Mouse (Mus musculus): ENCODE data around the gene Pnrc1.
"Not testable (repeated sequence)": the region's sequence is repeated elsewhere in the genome, so short reads cannot be mapped to it uniquely, and the experiment has no call there.

The Pnrc1 gene

DNA sequence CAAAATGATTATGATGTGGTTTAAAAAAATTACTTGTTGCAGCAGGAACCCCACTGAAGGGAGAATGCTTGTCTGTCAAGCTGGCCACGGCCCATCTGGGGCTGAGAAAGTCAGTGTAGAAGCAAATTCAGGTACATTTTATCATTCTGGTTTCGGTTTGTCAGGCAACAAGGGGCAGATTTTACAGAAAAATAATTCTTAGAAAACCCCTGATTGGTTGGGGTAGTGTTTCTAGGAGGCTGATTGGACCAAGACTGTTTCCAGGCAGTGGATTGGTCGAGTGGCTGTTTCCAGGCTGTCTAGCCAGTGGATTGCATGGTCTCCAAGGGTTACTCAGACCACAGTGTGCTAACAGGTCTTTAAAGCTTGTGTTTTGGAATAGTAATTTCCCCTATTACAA is at the start of gene Pnrc1:
Pnrc1 (minus strand) TSS at position 162 of the 400 bp plus-strand sequence.
- ChIA-PET POLR2A (interaction anchor here in 3 of 4 experiments (0.7 to 1.6 kb wide), 6 partner anchors 30 to 102 kb away, joined by 3 to 5 read pairs (median 3); no protein-coding TSS in a partner anchor), CTCF (no interaction called here)

DNA sequence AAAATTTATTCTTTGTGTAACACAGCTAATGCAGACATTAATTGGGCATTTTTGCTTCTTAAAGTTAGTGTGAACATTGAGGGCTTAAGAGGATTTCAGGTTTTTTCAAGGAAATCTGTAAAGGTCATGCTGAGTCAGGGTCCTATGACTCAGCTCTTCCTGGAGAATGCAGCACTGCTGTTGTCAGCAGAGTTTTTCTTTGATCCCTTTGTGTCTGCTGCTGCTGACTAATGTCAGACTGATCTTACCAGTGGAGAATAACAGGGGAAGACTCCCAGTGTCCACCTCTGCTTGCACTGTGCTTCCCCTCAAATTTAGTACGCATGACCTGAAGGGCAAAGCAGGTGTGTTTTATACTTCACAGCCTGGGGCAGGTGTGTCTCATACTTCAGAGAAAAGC is 48.0 kb upstream of the Pnrc1 start:
- CTCF ChIA-PET: no interaction called here
- POLR2A ChIA-PET: interaction anchor here (0.5 to 1.5 kb wide), 10 partner anchors 9 to 91 kb away, joined by 3 to 9 read pairs (median 3); no protein-coding TSS in a partner anchor

DNA sequence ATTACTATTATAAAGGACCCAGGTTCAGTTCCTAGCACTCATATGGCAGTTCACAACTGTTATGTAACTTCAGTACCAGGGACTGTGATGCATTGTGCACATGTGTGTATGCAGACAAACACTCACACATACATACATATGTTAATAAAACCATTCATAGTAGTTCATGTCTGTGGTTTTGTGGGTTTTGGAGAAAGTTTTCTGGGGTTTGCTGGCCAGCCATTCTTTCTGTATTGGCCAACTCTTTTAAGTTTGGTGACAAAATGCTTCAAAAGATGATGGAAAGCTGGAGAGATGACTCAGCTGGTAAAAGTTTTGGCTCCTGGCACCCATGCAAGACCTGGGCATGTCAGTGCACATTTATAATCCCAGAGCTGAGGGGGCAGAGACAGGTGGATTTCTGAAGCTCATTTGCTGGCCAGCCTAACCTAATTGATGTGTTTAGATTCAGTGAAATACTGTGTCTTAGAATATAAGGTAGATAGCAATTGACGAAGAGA is 43.0 kb upstream of the Pnrc1 start:
- CTCF ChIA-PET: no interaction called here
- POLR2A ChIA-PET: interaction anchor here in 1 of 4 experiments (0.6 kb wide), 1 partner anchor 186 kb away, joined by 3 read pairs; no protein-coding TSS in a partner anchor

DNA sequence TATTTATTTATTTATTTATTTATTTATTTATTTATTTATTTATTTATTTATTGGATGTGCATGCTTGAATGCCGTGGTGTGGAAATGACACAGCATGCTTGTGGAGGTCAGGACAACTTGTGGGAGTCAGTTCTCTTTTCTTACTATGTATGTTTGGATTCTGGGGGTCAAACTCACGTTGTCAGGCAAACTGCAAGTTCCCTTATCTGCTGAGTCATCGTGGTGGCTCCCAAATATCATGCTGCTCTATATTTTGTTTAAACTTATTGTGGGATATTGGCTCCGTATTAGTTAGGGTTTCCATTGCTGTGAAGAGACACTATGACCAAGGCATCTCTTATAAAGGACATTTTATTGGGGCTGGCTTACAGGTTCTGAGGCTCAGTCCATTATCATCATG is 41.2 kb upstream of the Pnrc1 start:
- POLR2A ChIA-PET: interaction anchor here in 1 of 4 experiments (1.2 kb wide), 1 partner anchor 15 kb away, joined by 3 read pairs; no protein-coding TSS in a partner anchor
- CTCF ChIA-PET: no interaction called here

DNA sequence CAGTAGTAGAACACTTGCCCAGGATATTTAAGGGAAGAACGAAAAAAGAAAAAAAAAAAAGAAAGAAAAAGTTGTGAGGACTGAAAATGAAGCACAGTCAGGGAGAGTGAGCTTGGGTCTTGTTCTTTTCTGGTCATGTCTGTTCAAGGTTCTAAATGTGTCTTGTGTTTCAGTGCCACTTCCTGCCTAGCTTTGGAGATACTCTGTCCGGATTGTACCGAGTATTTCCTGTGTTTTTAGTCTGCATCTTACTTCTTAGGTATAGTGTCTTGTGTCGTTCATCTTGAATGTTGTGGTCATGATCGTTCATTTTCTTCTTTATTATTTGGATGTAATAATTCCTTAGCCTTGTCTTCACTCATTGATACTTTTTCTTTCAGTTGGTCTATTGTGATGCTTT is 25.9 kb upstream of the Pnrc1 start:
- ChIA-PET POLR2A (interaction anchor here in 1 of 4 experiments (1.5 kb wide), 1 partner anchor 15 kb away, joined by 3 read pairs; no protein-coding TSS in a partner anchor), CTCF (interaction anchor here in 1 of 4 experiments (0.7 kb wide), 1 partner anchor 39 kb away, joined by 6 read pairs; no protein-coding TSS in a partner anchor)

DNA sequence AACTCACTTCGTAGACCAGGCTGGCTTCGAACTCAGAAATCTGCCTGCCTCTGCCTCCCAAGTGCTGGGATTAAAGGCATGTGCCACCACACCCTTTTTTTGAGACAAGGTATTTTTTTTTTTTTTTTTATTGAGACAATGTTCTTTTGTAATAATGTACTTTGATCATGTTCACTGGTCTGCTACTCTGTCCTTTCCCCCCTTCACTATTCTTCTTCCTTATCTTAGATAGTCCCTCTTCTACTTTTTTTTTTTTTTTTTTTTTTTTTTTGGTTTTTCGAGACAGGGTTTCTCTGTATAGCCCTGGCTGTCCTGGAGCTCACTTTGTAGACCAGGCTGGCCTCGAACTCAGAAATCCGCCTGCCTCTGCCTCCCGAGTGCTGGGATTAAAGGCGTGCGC is 24.2 kb upstream of the Pnrc1 start:
- POLR2A ChIA-PET: interaction anchor here in 2 of 4 experiments (0.6 to 0.9 kb wide), 5 partner anchors 24 to 1165 kb away, joined by 3 to 9 read pairs (median 4); no protein-coding TSS in a partner anchor
- CTCF ChIA-PET: not testable (repeated sequence)

DNA sequence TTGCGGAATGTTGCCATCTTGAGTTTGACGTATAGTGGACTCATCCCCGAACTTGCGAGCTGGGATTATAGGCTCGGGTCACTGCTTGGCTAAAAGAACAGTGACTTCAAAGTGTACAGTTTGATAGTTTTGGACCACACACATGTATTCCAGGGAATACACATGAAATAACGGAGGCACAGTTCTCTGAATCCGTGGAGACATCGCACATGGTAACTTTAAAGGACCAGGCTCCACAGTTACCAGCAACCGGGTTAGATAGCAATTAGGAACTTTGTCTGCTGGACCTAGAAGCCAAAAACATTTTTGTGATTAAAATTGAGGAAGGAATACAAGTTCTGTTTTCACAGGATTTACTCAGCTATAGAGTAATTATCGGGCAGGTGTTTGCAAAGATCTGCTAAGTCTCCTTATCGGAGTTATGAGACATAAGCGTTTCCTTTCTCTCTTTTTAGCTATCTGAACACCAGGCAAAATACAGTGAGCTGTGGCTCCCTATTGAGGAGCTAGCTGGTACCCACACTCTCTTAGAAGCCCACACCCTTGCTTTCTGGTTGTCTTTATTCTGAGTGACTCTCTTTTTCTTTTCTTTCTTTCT is 21.0 kb upstream of the Pnrc1 start:
- CTCF ChIA-PET: interaction anchor here in 3 of 4 experiments (0.6 to 0.7 kb wide), 4 partner anchors 121 to 1740 kb away, joined by 3 to 11 read pairs (median 4); no protein-coding TSS in a partner anchor
- POLR2A ChIA-PET: interaction anchor here (0.6 to 5.8 kb wide), 45 partner anchors 8 to 1109 kb away, joined by 3 to 46 read pairs (median 5); partner anchors contain the start of genes Casp8ap2 (in 1 of the 4), Pm20d2 (in 1 of the 4) and Srsf12 (in 1 of the 4)

DNA sequence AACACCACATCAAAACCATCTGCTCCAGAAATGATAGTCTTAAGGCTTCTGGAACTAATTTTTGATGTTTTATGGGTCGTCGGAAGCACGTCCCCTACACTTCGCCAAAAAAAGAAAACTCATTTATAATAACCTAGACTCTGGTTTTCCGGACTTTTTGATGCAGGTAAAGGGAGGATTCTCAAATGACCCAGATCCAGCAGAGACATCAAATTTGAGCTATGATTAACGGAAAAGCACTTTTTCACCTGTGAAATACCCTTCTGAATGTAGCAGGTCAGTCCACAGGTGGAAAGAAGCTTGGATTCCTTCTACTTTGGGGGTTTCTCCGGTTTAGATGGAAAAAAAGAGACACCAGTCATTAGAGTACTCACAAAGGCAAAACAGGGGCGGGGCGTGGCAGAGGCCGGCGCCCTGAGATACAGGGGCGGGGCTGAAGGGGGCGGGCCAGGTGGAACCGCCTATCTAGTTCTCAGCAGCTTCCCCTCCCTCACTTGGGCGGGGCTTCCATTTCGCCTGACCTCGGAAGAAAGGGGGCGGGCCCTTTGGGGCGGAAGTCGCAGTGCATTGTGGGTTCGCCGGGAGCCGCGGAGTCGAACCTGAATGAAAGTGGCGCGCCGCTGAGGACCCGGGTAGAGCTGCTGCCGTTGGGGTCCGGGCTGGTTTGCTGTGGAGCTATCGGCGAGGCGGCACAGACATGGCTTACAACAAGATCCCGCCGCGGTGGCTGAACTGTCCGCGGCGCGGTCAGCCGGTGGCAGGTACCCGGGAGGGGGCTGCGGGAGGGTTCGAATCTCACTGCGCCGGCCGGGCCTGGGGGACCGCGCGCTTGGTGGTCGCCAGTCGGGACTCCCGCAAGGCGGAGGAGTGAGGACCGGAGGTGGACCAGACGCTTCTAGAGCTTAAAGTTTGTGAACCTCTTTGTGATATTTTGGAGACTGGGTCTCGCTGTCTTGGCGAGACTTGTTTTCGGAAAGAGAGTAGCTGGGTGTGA is 20.1 kb upstream of the Pnrc1 start, which contains the start of gene Rngtt:
Rngtt (plus strand) TSS at position 548 of the 994 bp plus-strand sequence.
- CTCF ChIA-PET: interaction anchor here in 2 of 4 experiments (0.5 to 1.0 kb wide), 3 partner anchors 13 to 358 kb away, joined by 3 to 9 read pairs (median 5); no protein-coding TSS in a partner anchor
- POLR2A ChIA-PET: interaction anchor here (0.6 to 5.8 kb wide), 61 partner anchors 8 to 1602 kb away, joined by 3 to 46 read pairs (median 4); partner anchors contain the start of genes Casp8ap2 (in 2 of the 4), Pm20d2 (in 1 of the 4) and Srsf12 (in 1 of the 4)

DNA sequence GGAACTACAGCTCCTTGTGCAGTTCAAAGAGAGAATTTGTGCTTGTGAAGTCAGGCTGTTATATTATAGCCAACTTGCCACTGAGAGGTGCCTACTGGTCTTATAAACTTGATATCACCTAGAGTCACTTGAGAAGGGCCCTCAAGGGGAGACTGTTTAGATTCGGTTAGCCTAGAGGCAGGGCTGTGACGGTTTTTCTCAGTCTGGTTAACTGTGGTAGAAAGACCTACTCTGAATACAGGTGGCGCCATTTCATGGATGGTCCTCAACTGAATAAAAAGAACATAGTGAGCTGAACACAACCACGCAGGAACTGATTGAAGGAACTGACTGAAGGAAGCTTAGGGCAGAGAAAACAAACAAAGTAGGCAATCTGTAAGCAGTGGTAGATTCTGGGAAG is 17.2 kb upstream of the Pnrc1 start:
- POLR2A ChIA-PET: interaction anchor here in 3 of 4 experiments (0.9 to 5.8 kb wide), 10 partner anchors 9 to 119 kb away, joined by 3 to 46 read pairs (median 4); partner anchors contain the start of gene Pm20d2 (in 1 of the 3)
- CTCF ChIA-PET: interaction anchor here in 2 of 4 experiments (0.6 to 1.1 kb wide), 4 partner anchors 10 to 573 kb away, joined by 3 read pairs; no protein-coding TSS in a partner anchor

DNA sequence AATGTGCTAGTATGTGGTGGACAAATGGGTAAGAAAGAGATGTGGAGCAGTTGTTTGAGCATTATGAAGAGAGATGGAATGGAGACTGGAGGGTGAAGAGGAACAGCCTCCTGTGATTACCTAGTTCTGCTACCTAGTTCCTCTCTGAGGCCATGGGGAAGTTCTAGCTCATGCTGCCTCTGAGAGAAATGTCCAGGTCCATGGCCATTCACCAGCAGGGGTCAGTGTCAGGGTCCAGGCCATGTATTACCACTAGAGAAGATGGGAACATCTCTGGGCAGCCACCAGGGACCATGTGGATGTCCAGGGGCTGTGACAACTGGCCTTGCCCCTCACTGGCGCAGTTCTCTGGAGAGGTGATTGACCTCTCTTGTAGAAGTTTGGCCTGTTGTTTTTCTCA is 13.1 kb upstream of the Pnrc1 start:
- ChIA-PET POLR2A (no interaction called here), CTCF (interaction anchor here in 1 of 4 experiments (1.2 kb wide), 1 partner anchor 20 kb away, joined by 3 read pairs; no protein-coding TSS in a partner anchor)

DNA sequence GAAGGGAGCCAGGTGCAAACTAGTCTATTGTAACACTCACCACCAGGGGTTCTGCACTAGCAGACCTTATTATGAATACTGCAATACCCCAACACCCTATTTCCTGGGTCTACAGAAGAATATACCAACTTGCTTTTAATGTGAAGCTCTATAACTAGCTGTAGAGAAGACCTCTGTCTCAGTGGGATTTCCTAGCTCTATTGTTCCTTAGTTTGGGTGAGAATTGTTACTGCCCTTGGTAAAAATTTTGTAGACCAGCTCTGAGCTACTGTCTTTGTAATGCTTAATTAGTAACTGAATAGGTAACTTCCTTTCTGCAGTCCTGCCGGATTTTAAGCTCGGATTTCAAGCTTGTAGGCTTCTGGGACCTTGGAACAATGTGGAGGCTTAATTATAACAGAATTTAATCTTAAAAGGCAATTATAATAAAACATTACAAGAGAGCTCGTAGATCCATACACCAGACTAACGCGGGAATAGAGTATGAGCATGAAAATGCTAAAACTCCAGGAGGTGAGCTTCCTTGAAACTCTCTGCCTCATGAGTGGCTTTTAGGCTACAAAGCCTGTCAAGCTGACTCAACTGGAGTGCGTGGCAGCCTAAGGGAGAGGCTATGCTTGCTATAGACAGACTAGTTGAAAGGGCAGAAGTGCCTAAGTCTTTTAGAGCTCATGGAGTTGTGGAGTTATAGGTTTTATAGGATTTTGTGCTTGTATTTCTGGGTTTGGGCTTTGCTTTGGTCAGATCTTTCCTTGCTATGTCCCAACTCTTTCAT is 11.1 kb upstream of the Pnrc1 start:
- POLR2A ChIA-PET: interaction anchor here in 2 of 4 experiments (1.4 to 2.2 kb wide), 3 partner anchors 10 to 54 kb away, joined by 4 to 11 read pairs (median 4); partner anchors contain the start of gene Rngtt (in 1 of the 2)

DNA sequence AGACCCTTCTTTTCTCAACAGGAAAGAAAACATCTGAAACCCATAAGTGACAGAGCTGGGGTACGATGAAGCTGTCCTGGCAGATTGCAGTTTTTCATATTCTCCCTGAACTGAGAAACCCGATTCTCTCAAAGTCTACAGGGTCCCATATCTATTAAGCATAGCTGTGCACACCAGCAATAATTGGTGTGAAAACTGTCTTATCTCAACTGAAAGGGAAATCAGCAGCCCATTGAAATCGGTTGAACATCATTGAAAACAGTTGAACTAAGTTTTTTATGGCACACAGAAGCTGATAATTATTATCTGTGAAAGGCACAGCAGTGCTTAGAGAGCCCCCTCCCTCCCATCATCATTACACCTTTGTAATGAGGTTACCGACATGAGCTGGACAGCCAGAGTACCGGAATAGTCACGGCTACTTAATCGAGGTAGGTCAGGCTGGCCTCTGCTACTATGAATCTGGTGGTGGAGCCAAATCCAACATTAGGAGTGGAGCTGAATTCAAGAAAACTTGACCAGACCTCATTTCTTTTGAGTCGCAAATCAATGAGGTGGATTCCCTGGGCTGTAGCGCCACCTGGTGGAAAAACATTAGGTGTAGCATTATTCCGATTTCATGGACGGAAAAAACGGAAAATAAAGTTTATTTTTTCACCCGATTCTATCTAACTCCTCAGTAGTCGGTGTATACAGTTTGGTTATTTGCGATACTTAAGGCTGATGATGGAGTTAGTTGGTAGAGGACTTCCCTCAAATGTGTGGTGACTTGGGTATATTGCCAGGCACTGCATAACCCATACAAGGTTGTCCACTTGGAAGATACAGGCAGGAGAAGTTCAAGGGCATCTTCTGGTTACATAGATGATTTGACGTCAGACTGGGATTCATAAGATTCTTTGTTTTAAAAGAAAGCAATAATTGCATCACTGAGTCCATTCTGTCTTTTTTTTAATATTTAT is 2.7 kb upstream of the Pnrc1 start:
- ChIA-PET CTCF (interaction anchor here (0.5 to 1.8 kb wide), 19 partner anchors 10 to 706 kb away, joined by 3 to 10 read pairs (median 4); partner anchors contain the start of genes Srsf12 (in 2 of the 4) and Pm20d2 (in 1 of the 4)), POLR2A (interaction anchor here in 3 of 4 experiments (0.7 to 1.9 kb wide), 11 partner anchors 18 to 705 kb away, joined by 3 to 6 read pairs (median 4); partner anchors contain the start of genes Rngtt (in 1 of the 3) and Srsf12 (in 1 of the 3))

More for the DNA sequence above, 11.1 kb upstream of the Pnrc1 start:
- CTCF ChIA-PET: not testable (repeated sequence)

DNA sequence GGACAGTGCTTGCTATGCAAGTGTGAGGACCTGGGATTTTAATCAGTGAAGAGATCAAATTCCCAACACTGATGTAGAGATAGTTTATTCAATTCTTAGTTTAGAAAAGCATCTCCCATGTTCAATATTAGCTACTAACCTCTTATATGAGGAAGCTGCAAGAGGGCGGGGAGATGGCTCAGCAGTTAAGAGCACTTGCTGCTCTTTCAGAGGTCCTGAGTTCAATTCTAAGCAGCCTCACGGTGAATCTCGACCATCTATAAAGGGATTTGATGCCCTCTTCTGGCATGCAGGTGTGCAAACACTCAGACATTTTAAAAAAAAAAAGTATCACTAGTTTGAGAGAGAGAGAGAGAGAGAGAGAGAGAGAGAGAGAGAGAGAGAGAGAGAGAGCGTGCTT is 915 bp upstream of the Pnrc1 start:
- CTCF ChIA-PET: interaction anchor here in 1 of 4 experiments (0.5 kb wide), 1 partner anchor 335 kb away, joined by 3 read pairs; no protein-coding TSS in a partner anchor
- POLR2A ChIA-PET: interaction anchor here (0.5 to 1.6 kb wide), 9 partner anchors 31 to 138 kb away, joined by 3 to 6 read pairs (median 3); no protein-coding TSS in a partner anchor

DNA sequence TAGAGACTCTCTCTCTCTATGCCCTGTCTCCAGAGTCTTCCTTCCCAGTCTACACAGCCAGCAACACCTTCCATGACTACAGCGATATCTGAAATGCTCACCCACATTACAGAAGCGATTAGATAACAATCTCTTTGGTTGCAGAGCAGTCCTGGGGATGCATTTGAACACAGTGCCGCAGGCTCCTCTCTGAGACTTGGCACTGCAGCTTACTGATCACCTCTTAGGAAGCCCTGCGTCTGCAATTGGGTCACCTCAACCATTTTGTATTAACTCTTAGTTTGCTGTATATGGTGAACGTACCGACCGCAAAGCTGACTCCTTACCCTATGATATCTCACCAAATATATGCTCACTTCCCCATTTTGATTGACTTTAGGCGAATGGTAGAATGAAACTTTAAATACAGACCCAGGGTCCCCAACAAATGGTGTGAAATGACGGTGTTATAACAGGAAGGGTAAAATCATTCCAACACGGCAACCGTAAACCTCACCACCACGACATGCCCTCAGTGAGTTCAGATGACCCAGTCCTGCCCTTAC is 785 bp downstream of the Pnrc1 start:
- ChIA-PET POLR2A (interaction anchor here in 1 of 4 experiments (1.4 kb wide), 1 partner anchor 42 kb away, joined by 3 read pairs; no protein-coding TSS in a partner anchor), CTCF (no interaction called here)

DNA sequence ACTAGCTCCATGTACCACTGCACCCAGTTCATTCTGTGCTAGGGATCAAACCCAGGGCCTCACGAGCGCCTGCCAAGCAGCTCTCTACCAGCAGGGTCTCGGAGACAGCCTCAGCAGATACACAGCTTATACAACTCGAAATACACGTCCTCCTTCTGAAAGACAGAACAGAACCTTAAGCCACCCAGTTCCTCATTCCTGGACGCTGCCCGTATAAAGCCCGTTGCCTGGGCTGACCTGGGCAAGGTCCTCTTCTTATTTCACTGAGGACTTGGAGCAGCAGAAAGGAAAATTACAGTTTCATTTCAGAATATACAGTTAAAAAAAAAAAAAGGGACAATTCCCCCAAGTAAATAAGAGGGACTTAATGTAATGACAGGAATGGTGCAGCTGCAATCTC is 4.5 kb downstream of the Pnrc1 start:
- ChIA-PET CTCF (no interaction called here), POLR2A (interaction anchor here in 2 of 4 experiments (1.0 to 1.8 kb wide), 5 partner anchors 15 to 51 kb away, joined by 3 to 5 read pairs (median 4); no protein-coding TSS in a partner anchor)
